Mouse (Mus musculus) CD8-positive naive resting alpha-beta T cell, adult 2 months (primary cell): ENCODE data around the gene Mpped2.

ENCODE experiments used
- DNase-seq, 2 experiments: peaks; one replicate each; pipeline ENCODE4 v3.0.0; 2022; ENCODE audit warnings: low read depth in 2 of 2, low spot score in 2 of 2

The Mpped2 gene

DNA sequence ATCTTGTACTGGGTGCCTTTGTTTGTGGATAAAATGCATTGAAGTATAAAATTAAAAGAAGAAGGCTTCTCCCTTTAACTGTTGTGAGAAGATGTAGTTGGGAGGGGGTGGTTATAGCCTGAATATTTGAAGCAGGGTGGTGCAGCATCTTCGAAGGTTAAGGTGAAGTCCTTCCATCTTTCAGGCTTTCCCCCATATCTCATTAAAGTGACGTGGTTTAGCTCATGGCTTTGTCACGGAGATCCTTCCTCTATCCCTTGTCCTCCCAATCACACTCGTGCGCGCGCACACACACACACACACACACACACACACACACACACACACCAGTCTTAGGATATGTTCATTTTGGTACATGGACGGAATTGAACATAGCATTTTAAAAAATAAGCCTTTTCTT, 3.3 kb downstream of the Mpped2 start:
- no peak for DNase-seq

DNA sequence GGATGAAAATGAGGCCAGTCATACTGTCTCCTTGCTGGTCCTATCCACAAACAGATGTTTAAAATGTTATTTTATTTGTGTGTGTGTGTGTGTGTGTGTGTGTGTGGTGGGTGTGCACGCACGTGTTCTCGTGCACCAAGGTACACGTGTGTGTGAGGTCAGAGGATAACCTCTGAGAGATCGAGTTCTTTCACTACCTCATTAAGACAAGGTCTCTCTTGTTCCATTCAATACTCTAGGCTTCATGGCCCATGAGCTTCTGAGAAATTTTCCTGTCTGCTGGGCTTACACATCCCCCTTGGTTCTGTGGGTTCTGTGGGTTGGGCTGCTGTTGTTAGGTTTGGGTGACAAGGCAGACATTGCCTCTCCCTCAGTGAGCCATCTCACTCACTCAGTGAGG, 12.6 kb downstream of the Mpped2 start:
- no peak for DNase-seq

DNA sequence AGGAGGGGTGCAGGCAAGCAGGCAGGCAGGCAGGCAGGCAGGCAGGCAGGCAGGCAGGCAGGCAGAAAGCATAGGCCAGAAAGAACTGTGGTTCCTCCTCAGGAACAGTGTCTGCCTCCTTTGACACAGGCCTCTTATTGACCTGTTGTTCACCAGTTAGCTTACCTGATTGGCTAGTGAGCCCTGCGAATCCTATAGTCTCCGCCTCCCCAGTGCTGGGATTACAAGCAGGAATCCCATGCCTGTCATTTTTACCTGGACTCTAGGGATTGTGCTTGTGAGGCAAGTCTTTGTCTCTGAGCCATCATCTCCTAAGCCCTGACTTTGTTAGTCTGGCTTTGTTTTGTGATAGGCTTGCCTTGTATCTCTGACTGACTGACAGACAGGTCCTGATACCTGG, 14.1 kb downstream of the Mpped2 start:
- DNase-seq = no peak

GRCm38 (mm10) chr2:106710862-106711477, 17.9 kb downstream of the Mpped2 start:
- DNase-seq = no peak

- DNase-seq = no peak
Observed at GRCm38 (mm10) chr2:106711506-106711905, 18.4 kb downstream of the Mpped2 start.

DNA sequence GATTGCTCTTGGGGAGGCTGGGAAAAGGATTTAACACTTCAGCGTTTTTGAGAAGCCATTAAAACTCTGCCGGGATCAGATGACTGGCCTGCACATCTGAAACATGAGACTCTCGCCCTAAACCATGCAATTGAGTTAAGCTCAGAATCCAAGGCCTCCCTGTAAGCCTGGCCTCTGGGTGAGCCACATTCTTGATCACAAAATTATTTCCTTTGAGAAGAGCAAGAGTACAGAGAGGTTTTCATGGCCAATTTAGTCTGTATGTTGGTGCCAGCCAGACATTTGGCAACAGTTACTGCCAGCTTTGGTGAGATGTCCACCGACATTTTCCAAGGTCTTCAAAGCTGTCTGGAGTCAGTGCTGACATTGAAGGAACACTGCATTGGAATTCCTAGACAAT, 20.1 kb downstream of the Mpped2 start:
- no peak for DNase-seq

GRCm38 (mm10) chr2:106715674-106716364, 22.8 kb downstream of the Mpped2 start:
- DNase-seq = no peak

DNA sequence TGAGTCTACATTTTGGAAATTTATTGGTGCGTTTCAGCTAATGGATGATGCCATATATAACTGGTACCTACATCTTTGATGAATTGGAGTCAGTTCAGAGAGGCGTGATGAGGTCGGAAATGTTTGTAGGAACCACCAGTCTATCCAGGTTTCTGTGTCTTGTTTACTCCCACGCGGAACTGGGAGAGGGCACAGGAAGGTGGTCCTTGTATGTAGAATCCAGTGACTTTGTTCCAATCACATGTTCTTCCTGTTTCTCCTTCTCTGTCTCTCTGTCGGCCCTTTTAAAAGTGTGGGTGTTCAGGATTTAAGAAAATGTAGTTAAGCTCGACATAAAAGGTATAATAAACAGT, 23.3 kb downstream of the Mpped2 start:
- no peak for DNase-seq

GRCm38 (mm10) chr2:106718888-106719287, 25.8 kb downstream of the Mpped2 start:
- DNase-seq = no peak

DNA sequence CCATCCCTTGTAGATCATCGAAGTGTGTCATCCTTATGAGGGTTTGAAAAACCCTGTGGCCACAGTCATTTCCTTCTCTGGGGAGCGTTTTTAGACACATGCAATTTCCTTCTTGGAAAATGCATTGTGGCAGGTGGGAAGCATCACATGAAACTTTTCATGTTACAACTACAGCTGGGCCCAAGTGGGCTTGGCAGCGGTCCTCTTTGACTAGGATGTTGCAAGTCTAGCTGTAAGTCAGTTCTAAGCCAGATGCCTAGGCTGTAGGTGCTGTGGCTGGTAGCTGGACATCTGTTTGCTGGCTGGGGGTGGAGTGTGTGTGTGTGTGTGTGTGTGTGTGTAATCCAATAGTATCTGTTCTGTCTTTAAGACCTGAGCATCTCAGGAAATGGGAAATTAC, 26.4 kb downstream of the Mpped2 start:
- no peak for DNase-seq

- DNase-seq = no peak
Observed at GRCm38 (mm10) chr2:106720644-106721043, 27.6 kb downstream of the Mpped2 start.

DNA sequence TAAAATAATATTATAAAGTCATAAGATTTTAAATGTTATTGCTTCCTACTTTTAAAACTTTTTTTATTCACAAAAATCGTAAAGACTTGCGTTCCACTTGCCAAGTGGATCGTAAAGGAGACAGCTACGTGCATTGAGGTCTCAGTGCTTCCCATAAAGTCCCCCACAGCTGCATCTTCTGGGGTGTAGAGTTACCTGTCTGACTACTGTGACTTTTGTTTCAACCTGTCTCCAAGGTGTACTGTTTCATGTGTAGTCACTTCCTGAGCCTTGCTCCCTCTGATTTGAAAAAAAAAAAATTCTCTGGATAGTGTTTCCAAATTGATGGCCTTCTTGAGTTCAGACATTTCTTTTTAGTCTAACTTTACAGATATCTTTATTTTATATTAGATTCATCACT, 29.0 kb downstream of the Mpped2 start:
- no peak for DNase-seq

- DNase-seq = no peak
Observed at GRCm38 (mm10) chr2:106729951-106730564, 37.0 kb downstream of the Mpped2 start.

- no peak for DNase-seq
Observed at GRCm38 (mm10) chr2:106730608-106731007, 37.5 kb downstream of the Mpped2 start.

DNA sequence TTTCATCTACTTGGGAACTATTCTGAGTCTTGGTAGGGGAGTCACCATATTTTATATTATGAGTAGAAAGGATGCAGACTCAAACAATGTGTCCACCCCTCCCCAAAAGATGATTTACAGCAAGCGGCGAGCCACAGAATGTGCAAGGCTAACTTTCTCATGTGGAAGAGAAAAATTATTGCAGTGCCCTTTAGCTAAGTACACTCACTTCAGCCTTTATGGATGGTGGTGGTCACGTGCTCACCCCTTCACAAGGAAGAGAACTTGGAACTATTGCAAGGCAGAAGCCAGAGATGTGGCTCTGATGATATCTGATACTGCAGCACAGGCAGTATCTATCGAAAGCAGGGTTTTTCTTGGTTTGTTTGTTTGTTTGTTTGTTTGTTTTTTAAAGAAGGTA, 38.4 kb downstream of the Mpped2 start:
- no peak for DNase-seq

- no peak for DNase-seq
Observed at GRCm38 (mm10) chr2:106732171-106732570, 39.1 kb downstream of the Mpped2 start.

- DNase-seq = no peak
Observed at GRCm38 (mm10) chr2:106733396-106733795, 40.3 kb downstream of the Mpped2 start.

GRCm38 (mm10) chr2:106734004-106734403, 40.9 kb downstream of the Mpped2 start:
- DNase-seq = no peak

GRCm38 (mm10) chr2:106735211-106735610, 42.1 kb downstream of the Mpped2 start:
- DNase-seq = no peak

DNA sequence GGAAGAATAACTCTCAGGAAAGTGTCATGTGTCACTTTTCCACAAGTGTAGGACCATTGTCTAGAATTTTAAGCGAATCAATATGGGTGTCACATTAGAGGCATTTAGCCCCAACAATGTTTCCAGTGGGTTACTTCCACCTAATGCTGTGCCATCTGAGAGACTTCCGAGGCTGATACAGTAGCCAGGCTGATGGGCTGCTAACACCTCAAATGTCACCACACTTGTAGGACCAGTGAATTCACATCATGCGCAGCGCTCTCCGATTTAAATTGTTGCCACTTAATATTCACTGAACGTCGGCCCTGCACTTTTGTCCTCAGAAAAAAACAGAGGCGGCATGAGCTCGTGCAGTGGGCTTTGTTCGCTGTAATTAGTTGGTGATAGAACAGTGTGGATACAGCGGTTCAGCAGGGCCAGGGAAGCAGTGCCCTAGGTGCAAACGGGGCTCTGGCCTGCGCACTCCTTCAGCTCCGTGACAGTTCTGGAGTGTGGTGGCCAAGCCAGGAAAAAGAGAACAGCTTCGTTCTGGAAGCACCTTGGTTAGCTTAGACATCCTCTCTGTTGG, 42.8 kb downstream of the Mpped2 start:
- DNase-seq = no peak

- DNase-seq = no peak
Observed at GRCm38 (mm10) chr2:106738951-106739350, 45.9 kb downstream of the Mpped2 start.

GRCm38 (mm10) chr2:106744086-106744485, 51.0 kb downstream of the Mpped2 start:
- DNase-seq = no peak
